Mouse (Mus musculus): ENCODE results near the gene Lama4.

DNA sequence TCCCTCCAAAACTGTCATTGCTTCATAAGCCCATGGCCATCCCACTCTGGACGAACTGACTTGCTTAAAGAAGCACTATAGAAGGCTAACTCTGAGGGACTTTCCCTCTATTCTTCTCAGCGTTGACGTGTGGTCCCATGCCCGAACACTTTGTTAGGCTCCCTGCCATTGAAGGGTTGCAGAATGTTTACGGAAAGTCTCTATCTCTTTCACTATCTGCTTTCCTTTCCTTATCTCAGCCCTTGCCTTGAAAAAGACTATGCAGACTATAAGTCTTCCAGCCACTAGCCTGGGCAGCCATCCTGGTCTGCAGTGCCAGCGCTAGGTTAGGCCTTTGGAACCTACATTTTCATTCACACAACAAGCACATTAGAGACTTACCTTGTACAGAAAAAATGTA, 4.7 kb downstream of the Lama4 start:
- no peak for TF ChIP-seq CTCF (IDR thresholded peaks at IDR 0.05; ENCODE audit: borderline replicate concordance, control insufficient read depth, extremely low read depth, insufficient read depth, low read length, poor library complexity)
- TF ChIP-seq POLR2A (IDR thresholded peaks at IDR 0.05; ENCODE audit: control insufficient read depth, extremely low read depth, insufficient read depth, low read length, poor library complexity): no peak
